Mouse (Mus musculus): ENCODE measurements around the gene Ovol3.
A peak's percentile ranks its signal among the peaks of the same experiment; 100 is the strongest.
"Not testable (repeated sequence)": the region's sequence is repeated elsewhere in the genome, so short reads cannot be mapped to it uniquely, and the experiment has no call there.

The Ovol3 gene

GRCm38 (mm10) chr7:30222205-30222604 is 13.3 kb downstream of the Ovol3 start:
- DNase-seq: no peak

GRCm38 (mm10) chr7:30221433-30221832 is 14.1 kb downstream of the Ovol3 start:
- no peak for DNase-seq

GRCm38 (mm10) chr7:30220008-30220356 is 15.5 kb downstream of the Ovol3 start:
- no peak for DNase-seq

- peak; percentile 57 to 62 for DNase-seq
Measured at GRCm38 (mm10) chr7:30219293-30220007, 16.1 kb downstream of the Ovol3 start.

GRCm38 (mm10) chr7:30217277-30217676 is 18.2 kb downstream of the Ovol3 start:
- no peak for DNase-seq

- peak; percentile 83 to 87 for DNase-seq
Measured at GRCm38 (mm10) chr7:30216723-30217151, 18.8 kb downstream of the Ovol3 start.

- DNase-seq: no peak
Measured at GRCm38 (mm10) chr7:30215875-30216274, 19.6 kb downstream of the Ovol3 start.

- DNase-seq: no peak
Measured at GRCm38 (mm10) chr7:30213881-30214280, 21.6 kb downstream of the Ovol3 start.

GRCm38 (mm10) chr7:30211025-30211424 is 24.5 kb downstream of the Ovol3 start:
- no peak for DNase-seq

- not testable (repeated sequence) for DNase-seq
Measured at GRCm38 (mm10) chr7:30206364-30206763, 29.2 kb downstream of the Ovol3 start.

- peak; percentile 77 to 88 for DNase-seq
Measured at GRCm38 (mm10) chr7:30205383-30205782, 30.1 kb downstream of the Ovol3 start.

- DNase-seq: no peak
Measured at GRCm38 (mm10) chr7:30204380-30204779, 31.1 kb downstream of the Ovol3 start.

GRCm38 (mm10) chr7:30202895-30203690 is 32.4 kb downstream of the Ovol3 start:
- DNase-seq: peak; percentile 55 to 68

GRCm38 (mm10) chr7:30200661-30201060 is 34.9 kb downstream of the Ovol3 start:
- not testable (repeated sequence) for DNase-seq

- no peak for DNase-seq
Measured at GRCm38 (mm10) chr7:30200200-30200599, 35.3 kb downstream of the Ovol3 start.

- DNase-seq: no peak
Measured at GRCm38 (mm10) chr7:30199498-30200139, 35.9 kb downstream of the Ovol3 start.

GRCm38 (mm10) chr7:30198481-30198971 is 37.0 kb downstream of the Ovol3 start, which contains the start of gene Capns1:
TSS of gene Capns1 (minus strand) at chr7:30198811.
- DNase-seq: peak; percentile 58

- no peak for DNase-seq
Measured at GRCm38 (mm10) chr7:30197592-30198129, 37.9 kb downstream of the Ovol3 start.

- DNase-seq: no peak
Measured at GRCm38 (mm10) chr7:30196171-30196570, 39.4 kb downstream of the Ovol3 start.

GRCm38 (mm10) chr7:30195461-30195860 is 40.1 kb downstream of the Ovol3 start:
- no peak for DNase-seq

GRCm38 (mm10) chr7:30194884-30195283 is 40.6 kb downstream of the Ovol3 start:
- peak; percentile 96 to 99 for DNase-seq

GRCm38 (mm10) chr7:30194101-30194831 is 41.3 kb downstream of the Ovol3 start:
- peak; percentile 69 to 73 for DNase-seq
